Mouse (Mus musculus) limb, embryonic 10.5 days (tissue): ENCODE results near the gene Cers6. TPM values are rescaled to one million over a fixed set of nuclear protein-coding genes. Genes with fewer than 3 reads are reported as not detected.
A peak's percentile ranks its signal among the peaks of the same experiment; 100 is the strongest.

Experiments
- DNase-seq: peaks from one replicate; pipeline ENCODE4 v3.0.0-alpha.2; 2017; ENCODE audit warnings: low spot score
- H3K27ac ChIP-seq: fragments of 300-500 bp; sonication (generic); 2 replicates; pipeline ENCODE4 v1.5.1; 2016; ENCODE audit warnings: mild to moderate bottlenecking
- H3K27me3 ChIP-seq: fragments of 300-500 bp; sonication (generic); 2 replicates; pipeline ENCODE4 v1.6.1; 2016; ENCODE audit warnings: low read depth, mild to moderate bottlenecking; ENCODE audit not compliant: poor library complexity, severe bottlenecking
- H3K36me3 ChIP-seq: fragments of 300-500 bp; sonication (generic); 2 replicates; pipeline ENCODE4 v1.6.1; 2016; ENCODE audit warnings: mild to moderate bottlenecking, moderate library complexity
- H3K4me1 ChIP-seq: fragments of 300-500 bp; sonication (generic); 2 replicates; pipeline ENCODE4 v1.6.1; 2016
- H3K4me3 ChIP-seq: fragments of 300-500 bp; sonication (generic); 2 replicates; pipeline ENCODE4 v1.5.1; 2016; ENCODE audit warnings: mild to moderate bottlenecking, moderate library complexity
- H3K9me3 ChIP-seq: fragments of 300-500 bp; sonication (generic); replicated peaks from 2 replicates; pipeline ENCODE4 v1.6.1; 2016; ENCODE audit warnings: mild to moderate bottlenecking
- WGBS: fragments of 180-500 bp; shearing (Covaris S2); methylation state at CpG from one replicate; pipeline ENCODE4 v1.1.7; 2016; 5-methylcytosine and 5-hydroxymethylcytosine counted together
- polyA plus RNA-seq: library from polyadenylated mRNA; unstranded; fragments of >200 nt; fragmentation: Nextera tagmentation; extraction: Ambion mirVana; gene quantifications from 2 replicates; pipeline ENCODE4 v1.2.1, GENCODE M21; 2016

Cers6 gene
- 25.4 and 25.6 TPM in 2 replicates for polyA plus RNA-seq

- WGBS: under 1% methylated on average over 52 of the region's 53 CpGs
Measured at GRCm38 (mm10) chr2:68860904-68861685, at the start of gene Cers6. Gene Cers6 (plus strand): TSS chr2:68861441.

GRCm38 (mm10) chr2:68814409-68814808 is 46.8 kb upstream of the Cers6 start:
- no peaks in the 10 kb centered on the region for H3K27me3 ChIP-seq

More at GRCm38 (mm10) chr2:68860904-68861685, at the start of gene Cers6:
- Histone ChIP-seq H3K9me3 (no peaks in the 10 kb centered on the region), H3K27ac (peak within 1 kb of the TSS; percentile 93), H3K27me3 (peaks cover 11% of the 10 kb centered on the region; the same call in 1 of the 2 replicates), H3K4me1 (peaks cover 27% of the 10 kb centered on the region), H3K36me3 (no peaks in the 10 kb centered on the region), H3K4me3 (peak within 1 kb of the TSS; percentile 64)
- DNase-seq: peak; percentile 97

GRCm38 (mm10) chr2:68819040-68819439 is 42.2 kb upstream of the Cers6 start:
- H3K36me3 ChIP-seq: no peaks in the 10 kb centered on the region
- no peak overlapping the region for H3K27ac ChIP-seq
- DNase-seq: no peak
- no peaks in the 10 kb centered on the region for H3K9me3 ChIP-seq
- no peak overlapping the region for H3K4me3 ChIP-seq
- no peaks in the 10 kb centered on the region for H3K27me3 ChIP-seq
- H3K4me1 ChIP-seq: no peaks in the 10 kb centered on the region
- 89% methylated on average over 4 of the region's 4 CpGs for WGBS

More at GRCm38 (mm10) chr2:68814409-68814808, 46.8 kb upstream of the Cers6 start:
- no peaks in the 10 kb centered on the region for H3K9me3 ChIP-seq
- no peak overlapping the region for H3K27ac ChIP-seq
- no peak overlapping the region for H3K4me3 ChIP-seq
- no peak for DNase-seq
- 49% methylated on average over 2 of the region's 2 CpGs for WGBS
- H3K4me1 ChIP-seq: no peaks in the 10 kb centered on the region
- H3K36me3 ChIP-seq: no peaks in the 10 kb centered on the region

- H3K4me1 ChIP-seq: no peaks in the 10 kb centered on the region
- WGBS: 72% methylated on average over 4 of the region's 4 CpGs
- no peak for DNase-seq
- no peaks in the 10 kb centered on the region for H3K36me3 ChIP-seq
- H3K4me3 ChIP-seq: no peak overlapping the region
- H3K27me3 ChIP-seq: no peaks in the 10 kb centered on the region
- no peaks in the 10 kb centered on the region for H3K9me3 ChIP-seq
- no peak overlapping the region for H3K27ac ChIP-seq
Measured at GRCm38 (mm10) chr2:68822152-68822887, 38.9 kb upstream of the Cers6 start.

- 68% methylated on average over 7 of the region's 7 CpGs for WGBS
- no peaks in the 10 kb centered on the region for H3K36me3 ChIP-seq
- H3K27me3 ChIP-seq: no peaks in the 10 kb centered on the region
- no peaks in the 10 kb centered on the region for H3K4me1 ChIP-seq
- H3K9me3 ChIP-seq: no peaks in the 10 kb centered on the region
- no peak overlapping the region for H3K4me3 ChIP-seq
- no peak overlapping the region for H3K27ac ChIP-seq
- no peak for DNase-seq
Measured at GRCm38 (mm10) chr2:68825326-68826020, 35.8 kb upstream of the Cers6 start.

- no peak for DNase-seq
- Histone ChIP-seq H3K4me1 (no peaks in the 10 kb centered on the region), H3K27me3 (no peaks in the 10 kb centered on the region), H3K4me3 (no peak overlapping the region), H3K27ac (no peak overlapping the region), H3K9me3 (no peaks in the 10 kb centered on the region), H3K36me3 (no peaks in the 10 kb centered on the region)
- 95% methylated on average over 5 of the region's 5 CpGs for WGBS
Measured at GRCm38 (mm10) chr2:68843330-68843729, 17.9 kb upstream of the Cers6 start.

GRCm38 (mm10) chr2:68844530-68844929 is 16.7 kb upstream of the Cers6 start:
- H3K27me3 ChIP-seq: no peaks in the 10 kb centered on the region
- H3K36me3 ChIP-seq: no peaks in the 10 kb centered on the region
- H3K4me1 ChIP-seq: no peaks in the 10 kb centered on the region
- H3K9me3 ChIP-seq: no peaks in the 10 kb centered on the region
- H3K27ac ChIP-seq: no peak overlapping the region
- WGBS: 91% methylated on average over 2 of the region's 2 CpGs
- no peak for DNase-seq
- H3K4me3 ChIP-seq: no peak overlapping the region

- H3K27me3 ChIP-seq: no peaks in the 10 kb centered on the region
- no peaks in the 10 kb centered on the region for H3K9me3 ChIP-seq
- H3K4me1 ChIP-seq: no peaks in the 10 kb centered on the region
- 90% methylated on average over 13 of the region's 13 CpGs for WGBS
- H3K36me3 ChIP-seq: no peaks in the 10 kb centered on the region
- DNase-seq: no peak
- H3K27ac ChIP-seq: no peak overlapping the region
- H3K4me3 ChIP-seq: no peak overlapping the region
Measured at GRCm38 (mm10) chr2:68845002-68845740, 16.1 kb upstream of the Cers6 start.

- Histone ChIP-seq H3K4me3 (peak overlapping the region; percentile 64), H3K27ac (no peak overlapping the region), H3K36me3 (no peaks in the 10 kb centered on the region), H3K27me3 (peaks cover 11% of the 10 kb centered on the region; the same call in 1 of the 2 replicates), H3K9me3 (no peaks in the 10 kb centered on the region), H3K4me1 (peaks cover 27% of the 10 kb centered on the region)
- WGBS: 58% methylated on average over 2 of the region's 2 CpGs
- no peak for DNase-seq
Measured at GRCm38 (mm10) chr2:68860391-68860790, 850 bp upstream of the Cers6 start.

- peak; percentile 77 for DNase-seq
- Histone ChIP-seq H3K27me3 (peaks cover 11% of the 10 kb centered on the region; the same call in 1 of the 2 replicates), H3K4me3 (peak overlapping the region; percentile 64), H3K9me3 (no peaks in the 10 kb centered on the region), H3K4me1 (peaks cover 27% of the 10 kb centered on the region), H3K36me3 (no peaks in the 10 kb centered on the region), H3K27ac (peak overlapping the region; percentile 93)
- under 1% methylated on average over 64 of the region's 64 CpGs for WGBS
Measured at GRCm38 (mm10) chr2:68861721-68862463, 651 bp downstream of the Cers6 start.

GRCm38 (mm10) chr2:68862464-68863266 is 1.4 kb downstream of the Cers6 start:
- DNase-seq: no peak
- Histone ChIP-seq H3K27ac (peak overlapping the region; percentile 93), H3K4me1 (peaks cover 27% of the 10 kb centered on the region), H3K27me3 (peaks cover 11% of the 10 kb centered on the region; the same call in 1 of the 2 replicates), H3K36me3 (no peaks in the 10 kb centered on the region), H3K4me3 (peak overlapping the region; percentile 64), H3K9me3 (no peaks in the 10 kb centered on the region)
- 12% methylated on average over 15 of the region's 15 CpGs for WGBS
